ENCODE assay signal across 12 mouse cellular contexts in the genomic region with DNA sequence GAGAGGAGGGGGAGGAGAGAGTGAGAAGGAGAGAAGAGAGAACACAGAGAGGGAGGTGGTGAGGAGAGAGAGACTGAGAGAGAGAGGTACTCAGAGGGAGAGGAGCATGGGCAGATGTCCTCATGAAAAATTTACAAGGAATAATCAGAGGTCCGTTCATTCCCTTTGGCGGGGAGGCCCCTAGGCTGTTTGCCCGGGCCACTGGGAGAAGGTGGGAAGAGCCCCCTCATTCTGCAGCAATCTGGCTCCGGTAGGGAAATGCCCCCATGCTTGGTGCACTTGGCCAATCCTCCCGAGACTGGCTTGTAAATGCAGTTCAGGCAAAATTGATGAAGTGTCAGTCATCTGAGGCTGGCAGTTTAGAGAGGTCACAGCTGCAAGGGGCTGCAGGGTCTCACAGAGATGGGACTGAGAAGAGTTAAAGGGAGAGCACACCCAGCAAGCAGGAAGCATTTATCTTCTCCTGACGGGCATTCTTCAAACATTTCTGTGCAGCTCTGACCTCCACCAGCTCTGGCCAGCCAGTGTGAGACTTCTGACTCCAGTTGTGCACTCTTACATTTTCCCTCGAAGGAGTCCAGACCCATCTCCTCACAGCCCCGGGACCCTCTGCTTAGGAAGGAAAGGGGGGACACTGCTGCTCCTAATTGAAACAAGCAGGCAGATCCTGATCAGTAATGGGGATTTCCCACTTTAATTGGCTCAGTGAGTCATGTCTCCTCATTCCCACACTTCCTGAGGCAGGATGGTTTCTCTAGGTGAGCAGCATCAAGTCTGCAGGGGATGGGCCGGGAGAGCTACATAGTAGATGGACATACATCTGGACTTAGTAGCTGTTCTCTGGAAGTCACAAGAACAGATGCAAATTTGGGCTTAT.
DNase-seq lines count a peak whose midpoint lies in the region; ATAC-seq lines count a peak whose summit lies in the region.
"Had no signal": no experiment of that assay in that cellular context is flagged by ENCODE, and none has a peak within 500 bp of the region (broad histone marks: within the 10 kb centered on the region; RNA-seq: fewer than 3 reads in every experiment).

No protein-coding gene starts in this region.

- no peaks in the 10 kb centered on the region; the same call in 1 of the 2 replicates for H3K9me3 ChIP-seq in kidney, embryonic 14.5 days (ENCODE audit: control insufficient read depth, low read length)
- H3K9me3 ChIP-seq in hindbrain, embryonic 11.5 days (ENCODE audit: control insufficient read depth, low read length) = no peaks in the 10 kb centered on the region
- no peaks in the 10 kb centered on the region for H3K9me3 ChIP-seq in midbrain, embryonic 14.5 days (ENCODE audit: control insufficient read depth, low read length)
- H3K9me3 ChIP-seq: heart, embryonic 12.5 days had no signal

- no peak overlapping the region; the same call in 1 of the 2 replicates for H3K4me2 ChIP-seq in kidney, embryonic 14.5 days (replicated peaks; ENCODE audit: low read depth, low read length)
- peak overlapping the region; percentile 24; the same call in 1 of the 2 replicates for H3K4me2 ChIP-seq in hindbrain, embryonic 11.5 days (replicated peaks; ENCODE audit: low read depth, low read length)
- peak overlapping the region; percentile 37 for H3K4me2 ChIP-seq in midbrain, embryonic 14.5 days (ENCODE audit: low read length)
- H3K4me2 ChIP-seq: heart, embryonic 12.5 days had no signal

- H3K27ac ChIP-seq in kidney, embryonic 14.5 days (ENCODE audit: low read depth, low read length) = no peak overlapping the region
- peak overlapping the region; percentile 94 for H3K27ac ChIP-seq in hindbrain, embryonic 11.5 days (ENCODE audit: low read depth, low read length)
- H3K27ac ChIP-seq in midbrain, embryonic 14.5 days (replicated peaks; ENCODE audit: low read depth, low read length) = peak overlapping the region; percentile 79
- H3K27ac ChIP-seq: kidney, postnatal 0 days had no signal

- WGBS in kidney, embryonic 14.5 days = 9% methylated on average over 9 of the region's 9 CpGs
- WGBS in hindbrain, embryonic 11.5 days = 18% methylated on average over 9 of the region's 9 CpGs
- WGBS in midbrain, embryonic 14.5 days = 16% methylated on average over 9 of the region's 9 CpGs

- no peaks in the 10 kb centered on the region for H3K27me3 ChIP-seq in kidney, embryonic 14.5 days (ENCODE audit: control insufficient read depth, insufficient read depth, low read length)
- H3K27me3 ChIP-seq in hindbrain, embryonic 11.5 days (ENCODE audit: control insufficient read depth, insufficient read depth, low read length) = no peaks in the 10 kb centered on the region
- H3K27me3 ChIP-seq in midbrain, embryonic 14.5 days (ENCODE audit: control insufficient read depth, insufficient read depth, low read length) = no peaks in the 10 kb centered on the region

- H3K36me3 ChIP-seq in kidney, embryonic 14.5 days (ENCODE audit: control insufficient read depth, insufficient read depth, low read length) = no peaks in the 10 kb centered on the region
- H3K36me3 ChIP-seq in hindbrain, embryonic 11.5 days (ENCODE audit: control insufficient read depth, insufficient read depth, low read length) = no peaks in the 10 kb centered on the region
- H3K36me3 ChIP-seq in midbrain, embryonic 14.5 days (ENCODE audit: control insufficient read depth, insufficient read depth, low read length) = no peaks in the 10 kb centered on the region
- H3K36me3 ChIP-seq: heart, embryonic 12.5 days had no signal

- no peak overlapping the region for H3K4me3 ChIP-seq in kidney, embryonic 14.5 days (ENCODE audit: low read length)
- H3K4me3 ChIP-seq in hindbrain, embryonic 11.5 days (ENCODE audit: low read depth, low read length) = no peak overlapping the region
- H3K4me3 ChIP-seq in midbrain, embryonic 14.5 days (replicated peaks; ENCODE audit: low read depth, low read length) = 0 out of 2 replicates have a peak overlapping the region, but pooled peaks have one; percentile 6
- H3K4me3 ChIP-seq: heart, embryonic 12.5 days had no signal

- peak; percentile 30; the same call in 1 of the 2 replicates for ATAC-seq in kidney, embryonic 14.5 days (ENCODE audit: low FRiP score, low TSS enrichment)
- ATAC-seq in hindbrain, embryonic 11.5 days (ENCODE audit: low FRiP score) = peak; percentile 78
- ATAC-seq in midbrain, embryonic 14.5 days (ENCODE audit: low FRiP score, low TSS enrichment) = peak; percentile 70

- no peak overlapping the region for H3K9ac ChIP-seq in kidney, embryonic 14.5 days (ENCODE audit: low read depth, low read length)
- H3K9ac ChIP-seq in hindbrain, embryonic 11.5 days (ENCODE audit: low read depth, low read length) = no peak overlapping the region
- peak overlapping the region; percentile 17; the same call in 1 of the 2 replicates for H3K9ac ChIP-seq in midbrain, embryonic 14.5 days (replicated peaks; ENCODE audit: low read length)
- H3K9ac ChIP-seq: heart, embryonic 12.5 days had no signal

- DNase-seq in kidney, adult 9 months = no peak
- peak; percentile 81 for DNase-seq in embryo, embryonic 11 days
- peak; percentile 77 for DNase-seq in hindbrain, embryonic 11.5 days (ENCODE audit: low spot score)
- peak; percentile 76 for DNase-seq in midbrain, embryonic 14.5 days
- no peak for DNase-seq in layer of hippocampus, adult 18-20 months (ENCODE audit: low spot score in 2 of 2)
- DNase-seq in spleen, postnatal 10 days (ENCODE audit: low spot score in 2 of 2) = no peak
- no peak for DNase-seq in gastrocnemius, postnatal 4 days (ENCODE audit: low spot score in 2 of 2)
- DNase-seq: B cell, adult 2 months; lung, adult 2 months had no signal

- peaks cover 9% of the 10 kb centered on the region for H3K4me1 ChIP-seq in kidney, embryonic 14.5 days (ENCODE audit: control insufficient read depth, insufficient read depth, low read length)
- H3K4me1 ChIP-seq in hindbrain, embryonic 11.5 days (replicated peaks; ENCODE audit: control insufficient read depth, insufficient read depth, low read length) = 0 out of 2 replicates have a peak, but pooled peaks cover 5% of the 10 kb centered on the region
- peaks cover 14% of the 10 kb centered on the region for H3K4me1 ChIP-seq in midbrain, embryonic 14.5 days (ENCODE audit: control insufficient read depth, insufficient read depth, low read length)

Comparison
In these comparisons a context has a peak if more than half of its experiments do, and no peak if none do; other contexts are left out.
1. DNase-seq: peak in embryo, embryonic 11 days (single experiment), hindbrain, embryonic 11.5 days (single experiment) and midbrain, embryonic 14.5 days (single experiment); none in kidney, adult 9 months (single experiment), layer of hippocampus, adult 18-20 months (0 of 2), spleen, postnatal 10 days (0 of 2) and gastrocnemius, postnatal 4 days (0 of 2).
2. Peak in every context shown above with its lines, with median percentiles within 50 percentile points of each other: ATAC-seq.